Mouse (Mus musculus) right cerebral cortex, postnatal 25 days (tissue): ENCODE measurements at regions not wholly inside any gene's neighbourhood (a gene's known extent, or its start where the extent isn't known, plus 50 kb on each side); places are given as distances from the start of the nearest gene placed in this dataset.

Experiments
- DNase-seq: peaks from one replicate; pipeline ENCODE4 v3.0.0; 2022

GRCm38 (mm10) chr2:27812946-27813345 lies 73.3 kb upstream of the Col5a1 start:
- DNase-seq = no peak

- DNase-seq = no peak
Measured at GRCm38 (mm10) chr2:27813370-27813769, 72.9 kb upstream of the Col5a1 start.

- no peak for DNase-seq
Measured at GRCm38 (mm10) chr2:27818656-27819055, 67.6 kb upstream of the Col5a1 start.

GRCm38 (mm10) chr2:27826826-27827225 lies 59.4 kb upstream of the Col5a1 start:
- DNase-seq = no peak

GRCm38 (mm10) chr2:27827582-27827981 lies 58.6 kb upstream of the Col5a1 start:
- DNase-seq = no peak

DNA sequence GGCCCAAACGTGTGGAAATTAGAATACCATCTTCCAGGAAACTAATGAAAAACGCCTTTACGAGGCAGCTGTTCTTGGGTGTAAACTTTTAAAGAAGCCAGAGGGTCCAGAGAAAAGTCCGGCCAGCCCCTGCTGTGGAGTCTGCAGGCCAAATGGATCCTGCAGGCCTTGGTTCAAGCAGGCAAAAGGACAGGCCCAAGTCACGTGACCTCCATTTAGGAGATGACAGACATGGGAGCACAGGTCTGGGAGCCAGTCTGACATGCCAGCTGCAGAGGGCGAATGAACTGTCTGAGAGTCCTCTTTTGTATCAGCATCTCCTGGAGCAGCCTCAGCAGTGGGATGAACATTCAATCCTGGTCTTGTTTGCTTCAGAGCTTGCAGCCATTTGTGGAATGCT lies 58.0 kb upstream of the Col5a1 start:
- DNase-seq = no peak

DNA sequence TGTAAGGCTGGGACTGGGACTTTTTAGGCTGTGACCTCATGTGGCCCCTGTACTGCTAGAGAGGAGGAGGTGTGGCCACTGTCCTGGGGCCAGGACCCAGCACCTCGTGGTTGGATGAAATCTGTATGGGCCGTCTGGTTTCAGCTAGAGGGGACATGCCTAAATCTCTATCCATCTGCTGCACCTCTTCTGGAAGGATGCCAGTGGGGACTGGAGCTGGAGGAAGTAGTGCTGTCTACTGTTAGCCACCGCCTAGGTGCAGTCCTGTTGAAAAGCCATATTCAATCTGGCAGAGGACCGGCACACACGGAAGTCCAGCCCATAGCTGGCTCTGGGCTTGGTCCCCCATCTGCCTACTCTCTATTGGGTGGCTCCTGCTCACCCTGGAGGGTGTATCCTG lies 56.7 kb upstream of the Col5a1 start:
- no peak for DNase-seq

DNA sequence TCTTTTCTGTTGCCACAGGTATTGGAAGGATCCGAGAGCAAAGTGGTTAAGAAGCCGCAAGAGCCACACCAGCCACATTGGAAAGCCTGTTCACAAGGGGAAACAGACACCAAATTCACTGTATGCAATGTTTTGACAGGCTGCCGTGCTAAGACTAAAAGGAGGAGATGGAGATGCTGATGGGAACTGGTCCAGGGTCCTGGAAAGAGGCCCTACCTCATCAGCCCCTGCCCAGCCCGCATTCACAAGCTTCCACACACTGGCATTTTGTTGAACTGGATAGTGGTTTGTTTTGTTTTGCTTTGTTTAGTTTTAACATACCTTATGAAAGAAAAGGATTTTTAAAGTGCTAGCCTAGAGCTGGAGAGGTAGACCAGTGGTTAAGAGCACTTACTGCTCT lies 51.3 kb upstream of the Col5a1 start:
- no peak for DNase-seq

DNA sequence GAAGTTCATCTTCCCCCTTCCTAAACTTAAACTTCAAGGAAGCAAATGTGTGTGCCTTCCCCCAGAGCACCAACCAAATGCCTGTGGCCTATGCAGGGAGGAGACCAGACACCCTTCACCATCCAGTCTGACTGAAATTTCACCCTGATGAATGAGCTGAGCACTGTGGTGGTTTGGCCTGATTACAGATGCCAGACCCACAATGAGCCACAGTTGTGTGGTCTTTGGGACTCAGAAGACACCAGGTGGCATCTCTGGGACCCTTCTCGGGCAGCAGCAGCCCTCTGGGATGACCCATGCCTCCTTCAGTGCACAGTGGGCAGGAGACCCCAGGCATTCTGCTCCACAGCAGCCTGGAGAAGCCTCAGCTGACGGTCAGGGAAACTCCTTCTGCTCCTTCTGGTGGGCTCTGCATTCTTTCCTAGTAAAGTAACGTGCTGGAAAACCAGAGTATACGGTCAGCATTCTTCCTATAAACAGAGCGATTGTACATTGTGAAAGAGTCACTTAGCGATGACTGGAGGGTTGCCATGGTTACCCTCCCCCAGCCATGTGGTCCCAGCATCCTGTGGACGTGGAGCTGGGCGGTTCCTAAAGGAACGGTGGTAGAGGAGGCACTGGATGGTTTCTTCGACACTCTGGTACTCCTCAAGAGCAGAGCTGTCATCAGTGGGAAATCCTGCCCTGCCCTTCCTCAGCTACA lies 50.3 kb upstream of the Col5a1 start:
- peak; percentile 68 for DNase-seq
